17 mouse cellular contexts compared by ENCODE assay signal in the genomic region with DNA sequence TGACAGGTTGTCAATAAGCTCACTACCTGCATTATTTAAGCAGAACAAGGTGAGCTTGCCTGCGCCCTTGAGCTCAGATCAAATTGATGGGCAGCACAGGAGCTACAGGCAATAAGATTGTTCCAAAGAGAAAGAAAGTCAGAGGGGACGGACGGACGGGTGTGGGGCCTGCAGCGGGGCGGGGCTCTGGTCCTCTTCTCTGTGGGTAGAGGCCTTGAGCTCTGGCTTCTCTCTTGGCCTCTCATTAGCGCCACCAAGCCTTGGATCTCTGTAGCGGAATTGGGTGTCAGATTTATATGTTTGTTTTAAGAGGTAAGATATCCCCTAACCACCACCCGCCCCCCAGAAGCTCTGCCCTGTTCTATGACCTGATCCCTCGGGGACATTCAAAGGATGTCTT.
DNase-seq lines count a peak whose midpoint lies in the region; ATAC-seq lines count a peak whose summit lies in the region.
"Had no signal": no experiment of that assay in that cellular context is flagged by ENCODE, and none has a peak within 500 bp of the region (broad histone marks: within the 10 kb centered on the region; RNA-seq: fewer than 3 reads in every experiment).

No protein-coding gene starts in this region.

- no peak for DNase-seq in forebrain, embryonic 10.5 days (ENCODE audit: extremely low spot score, low spot score)
- no peak for DNase-seq in hindbrain, embryonic 11.5 days (ENCODE audit: low spot score)
- no peak for DNase-seq in hindbrain, embryonic 10.5 days (ENCODE audit: low spot score)
- peak; percentile 16 for DNase-seq in heart, postnatal 4 days
- DNase-seq in spleen, postnatal 4 days (ENCODE audit: low spot score in 2 of 2): no peak
- DNase-seq in right cerebral cortex, postnatal 25 days: no peak
- DNase-seq: adrenal gland, postnatal 14 days; cerebellum, postnatal 10 days; gastrocnemius, postnatal 36 days; kidney, postnatal 10 days; lung, adult 18-20 months; lung, postnatal 4 days; thymus, postnatal 25 days had no signal

- no peaks in the 10 kb centered on the region for H3K9me3 ChIP-seq in forebrain, embryonic 12.5 days
- no peaks in the 10 kb centered on the region for H3K9me3 ChIP-seq in forebrain, embryonic 10.5 days
- H3K9me3 ChIP-seq in hindbrain, embryonic 11.5 days (ENCODE audit: control insufficient read depth, low read length): no peaks in the 10 kb centered on the region
- no peaks in the 10 kb centered on the region for H3K9me3 ChIP-seq in hindbrain, embryonic 10.5 days
- no peaks in the 10 kb centered on the region for H3K9me3 ChIP-seq in midbrain, embryonic 16.5 days (replicated peaks; ENCODE audit: control insufficient read depth, low read length, poor library complexity, severe bottlenecking)
- H3K9me3 ChIP-seq: limb, embryonic 15.5 days had no signal

- WGBS in forebrain, embryonic 12.5 days: 58% methylated on average over 10 of the region's 10 CpGs
- WGBS in forebrain, embryonic 10.5 days: 41% methylated on average over 10 of the region's 10 CpGs
- 48% methylated on average over 10 of the region's 10 CpGs for WGBS in hindbrain, embryonic 11.5 days
- 41% methylated on average over 10 of the region's 10 CpGs for WGBS in hindbrain, embryonic 10.5 days
- WGBS in midbrain, embryonic 16.5 days: 39% methylated on average over 10 of the region's 10 CpGs

- H3K4me3 ChIP-seq in forebrain, embryonic 12.5 days (replicated peaks): no peak overlapping the region
- H3K4me3 ChIP-seq in forebrain, embryonic 10.5 days: no peak overlapping the region
- no peak overlapping the region for H3K4me3 ChIP-seq in hindbrain, embryonic 11.5 days (ENCODE audit: low read depth, low read length)
- no peak overlapping the region for H3K4me3 ChIP-seq in hindbrain, embryonic 10.5 days
- no peak overlapping the region for H3K4me3 ChIP-seq in midbrain, embryonic 16.5 days (ENCODE audit: low read depth, low read length)
- H3K4me3 ChIP-seq: limb, embryonic 15.5 days had no signal

- 0 out of 2 replicates have a peak overlapping the region, but pooled peaks have one; percentile 53 for H3K27ac ChIP-seq in forebrain, embryonic 12.5 days
- H3K27ac ChIP-seq in forebrain, embryonic 10.5 days: no peak overlapping the region
- H3K27ac ChIP-seq in hindbrain, embryonic 11.5 days (ENCODE audit: low read depth, low read length): no peak overlapping the region
- H3K27ac ChIP-seq in hindbrain, embryonic 10.5 days: no peak overlapping the region
- peak overlapping the region; percentile 43 for H3K27ac ChIP-seq in midbrain, embryonic 16.5 days (ENCODE audit: low read length)
- H3K27ac ChIP-seq: limb, embryonic 15.5 days had no signal

- H3K36me3 ChIP-seq in forebrain, embryonic 12.5 days (replicated peaks): no peaks in the 10 kb centered on the region
- H3K36me3 ChIP-seq in forebrain, embryonic 10.5 days (replicated peaks): no peaks in the 10 kb centered on the region
- no peaks in the 10 kb centered on the region for H3K36me3 ChIP-seq in hindbrain, embryonic 11.5 days (ENCODE audit: control insufficient read depth, insufficient read depth, low read length)
- no peaks in the 10 kb centered on the region for H3K36me3 ChIP-seq in hindbrain, embryonic 10.5 days
- no peaks in the 10 kb centered on the region for H3K36me3 ChIP-seq in midbrain, embryonic 16.5 days (ENCODE audit: control insufficient read depth, insufficient read depth, low read length)
- H3K36me3 ChIP-seq: limb, embryonic 15.5 days had no signal

- H3K9ac ChIP-seq in forebrain, embryonic 12.5 days: no peak overlapping the region
- H3K9ac ChIP-seq in hindbrain, embryonic 11.5 days (ENCODE audit: low read depth, low read length): no peak overlapping the region
- no peak overlapping the region for H3K9ac ChIP-seq in midbrain, embryonic 16.5 days (ENCODE audit: low read depth, low read length)
- H3K9ac ChIP-seq: limb, embryonic 15.5 days had no signal

- peaks cover 21% of the 10 kb centered on the region for H3K4me1 ChIP-seq in forebrain, embryonic 12.5 days
- peaks cover 19% of the 10 kb centered on the region for H3K4me1 ChIP-seq in forebrain, embryonic 10.5 days
- H3K4me1 ChIP-seq in hindbrain, embryonic 11.5 days (replicated peaks; ENCODE audit: control insufficient read depth, insufficient read depth, low read length): peaks cover 2% of the 10 kb centered on the region; the same call in 1 of the 2 replicates
- H3K4me1 ChIP-seq in hindbrain, embryonic 10.5 days (replicated peaks): peaks cover 21% of the 10 kb centered on the region
- H3K4me1 ChIP-seq in midbrain, embryonic 16.5 days (ENCODE audit: control insufficient read depth, insufficient read depth, low read length): peaks cover 22% of the 10 kb centered on the region
- H3K4me1 ChIP-seq: limb, embryonic 15.5 days had no signal

- 0 out of 2 replicates have a peak, but pooled peaks cover 4% of the 10 kb centered on the region for H3K27me3 ChIP-seq in forebrain, embryonic 12.5 days
- no peaks in the 10 kb centered on the region for H3K27me3 ChIP-seq in forebrain, embryonic 10.5 days (ENCODE audit: poor library complexity, severe bottlenecking)
- H3K27me3 ChIP-seq in hindbrain, embryonic 11.5 days (ENCODE audit: control insufficient read depth, insufficient read depth, low read length): no peaks in the 10 kb centered on the region
- peaks cover 4% of the 10 kb centered on the region; the same call in 1 of the 2 replicates for H3K27me3 ChIP-seq in hindbrain, embryonic 10.5 days (ENCODE audit: insufficient read depth, poor library complexity, severe bottlenecking)
- no peaks in the 10 kb centered on the region for H3K27me3 ChIP-seq in midbrain, embryonic 16.5 days (ENCODE audit: control insufficient read depth, insufficient read depth, low read depth, low read length)
- H3K27me3 ChIP-seq: limb, embryonic 15.5 days had no signal

- no peak overlapping the region for H3K4me2 ChIP-seq in forebrain, embryonic 12.5 days
- no peak overlapping the region for H3K4me2 ChIP-seq in hindbrain, embryonic 11.5 days (replicated peaks; ENCODE audit: low read depth, low read length)
- no peak overlapping the region for H3K4me2 ChIP-seq in midbrain, embryonic 16.5 days (ENCODE audit: low read length)
- H3K4me2 ChIP-seq: limb, embryonic 15.5 days had no signal

- no peak for ATAC-seq in forebrain, embryonic 12.5 days (ENCODE audit: low FRiP score)
- 0 out of 2 replicates have a peak, but pooled peaks have one; percentile 10 for ATAC-seq in hindbrain, embryonic 11.5 days (ENCODE audit: low FRiP score)
- ATAC-seq in midbrain, embryonic 16.5 days: no peak
- ATAC-seq: inflammation-experienced regulatory T-cells, adult 6 months had no signal

Comparison
In these comparisons a context has a peak if more than half of its experiments do, and no peak if none do; other contexts are left out.
1. H3K27ac ChIP-seq: peak in forebrain, embryonic 12.5 days (single experiment) and midbrain, embryonic 16.5 days (single experiment); none in forebrain, embryonic 10.5 days (single experiment), hindbrain, embryonic 11.5 days (single experiment) and hindbrain, embryonic 10.5 days (single experiment).